Mouse (Mus musculus) c-Kit-negative CD71-positive TER-119-positive erythroid progenitor cells, embryonic 14.5 days (primary cell): ENCODE results near the gene Rspry1.
A peak's percentile ranks its signal among the peaks of the same experiment; 100 is the strongest.

ENCODE experiments used
- DNase-seq: peaks from one replicate; pipeline ENCODE4 v3.0.0-alpha.2; 2013; ENCODE audit warnings: low read depth, low spot score

The Rspry1 gene

GRCm38 (mm10) chr8:94602471-94603131 is 864 bp downstream of the Rspry1 start:
- peak; percentile 31 for DNase-seq

GRCm38 (mm10) chr8:94604030-94604429 is 2.3 kb downstream of the Rspry1 start:
- no peak for DNase-seq

GRCm38 (mm10) chr8:94607064-94607463 is 5.3 kb downstream of the Rspry1 start:
- DNase-seq = no peak

GRCm38 (mm10) chr8:94624885-94625284 is 23.1 kb downstream of the Rspry1 start:
- DNase-seq = no peak

- no peak for DNase-seq
Observed at GRCm38 (mm10) chr8:94633564-94634194, 31.9 kb downstream of the Rspry1 start.

GRCm38 (mm10) chr8:94634211-94634610 is 32.5 kb downstream of the Rspry1 start:
- DNase-seq = peak; percentile 12

GRCm38 (mm10) chr8:94641183-94641582 is 39.4 kb downstream of the Rspry1 start:
- DNase-seq = no peak

GRCm38 (mm10) chr8:94641938-94642337 is 40.2 kb downstream of the Rspry1 start:
- DNase-seq = no peak

- no peak for DNase-seq
Observed at GRCm38 (mm10) chr8:94645202-94645601, 43.5 kb downstream of the Rspry1 start.

GRCm38 (mm10) chr8:94646165-94646564 is 44.4 kb downstream of the Rspry1 start:
- no peak for DNase-seq

GRCm38 (mm10) chr8:94649496-94649895 is 47.8 kb downstream of the Rspry1 start:
- no peak for DNase-seq

- no peak for DNase-seq
Observed at GRCm38 (mm10) chr8:94652951-94653350, 51.2 kb downstream of the Rspry1 start.

- DNase-seq = no peak
Observed at GRCm38 (mm10) chr8:94654994-94655393, 53.3 kb downstream of the Rspry1 start.

- DNase-seq = no peak
Observed at GRCm38 (mm10) chr8:94658031-94658430, 56.3 kb downstream of the Rspry1 start.

GRCm38 (mm10) chr8:94660418-94660817 is 58.7 kb downstream of the Rspry1 start:
- DNase-seq = no peak

GRCm38 (mm10) chr8:94664722-94665121 is 63.0 kb downstream of the Rspry1 start:
- DNase-seq = no peak

- peak; percentile 88 for DNase-seq
Observed at GRCm38 (mm10) chr8:94666456-94667308, 64.9 kb downstream of the Rspry1 start, which contains the start of gene Arl2bp. TSS of gene Arl2bp (plus strand) at chr8:94666600.

- no peak for DNase-seq
Observed at GRCm38 (mm10) chr8:94674384-94674783, 72.6 kb downstream of the Rspry1 start.

GRCm38 (mm10) chr8:94675923-94676322 is 74.2 kb downstream of the Rspry1 start:
- DNase-seq = no peak

- no peak for DNase-seq
Observed at GRCm38 (mm10) chr8:94678582-94678981, 76.8 kb downstream of the Rspry1 start.

- no peak for DNase-seq
Observed at GRCm38 (mm10) chr8:94680414-94680813, 78.7 kb downstream of the Rspry1 start.
